ENCODE assay signal across 8 mouse cellular contexts in the genomic region with DNA sequence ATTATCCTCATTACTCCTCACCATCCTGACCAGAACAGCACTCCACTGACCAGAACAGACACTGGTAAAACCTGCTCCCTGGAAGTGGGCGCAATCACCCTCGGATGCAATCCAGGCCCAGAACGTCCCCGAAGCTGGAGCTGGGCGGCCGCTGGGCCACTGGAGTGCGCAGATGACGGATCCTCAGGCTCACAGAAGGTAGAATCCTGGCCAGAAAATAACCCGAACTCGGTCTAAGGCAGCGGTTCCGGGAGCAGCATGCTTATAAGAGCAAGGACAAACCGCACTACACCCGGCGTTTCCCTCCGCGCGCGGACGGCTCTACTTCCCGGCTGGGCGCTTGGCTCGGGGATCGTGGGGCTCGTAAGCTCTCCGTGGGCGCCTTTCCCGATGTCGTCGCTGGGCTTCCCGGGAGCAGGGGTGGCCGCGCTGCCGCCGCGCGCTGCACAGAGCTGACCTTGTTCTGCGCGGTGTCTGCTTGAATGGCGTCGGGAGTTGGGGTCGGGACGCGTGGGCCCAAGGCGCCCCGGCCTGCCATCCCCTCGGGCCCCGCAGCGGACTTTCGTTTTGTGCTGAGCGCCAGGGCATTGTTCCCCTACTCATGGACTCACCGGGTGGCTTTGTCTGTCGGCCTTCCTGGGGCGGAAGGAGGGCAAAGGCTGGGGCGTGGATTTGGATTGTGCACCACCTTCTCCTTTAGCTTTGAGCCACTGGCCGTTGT.
DNase-seq lines count a peak whose midpoint lies in the region; ATAC-seq lines count a peak whose summit lies in the region.

No protein-coding gene starts in this region.

- under 1% methylated on average over 56 of the region's 56 CpGs for WGBS in forebrain, embryonic 10.5 days
- 0% methylated on average over 56 of the region's 56 CpGs for WGBS in heart, embryonic 15.5 days
- WGBS in liver, embryonic 13.5 days (ENCODE audit: insufficient replicate concordance) = 1% methylated on average over 56 of the region's 56 CpGs
- WGBS in stomach, embryonic 14.5 days = under 1% methylated on average over 56 of the region's 56 CpGs

- peak; percentile 64 for ATAC-seq in CD4-positive, CD25-positive, alpha-beta regulatory T cell, adult 4 months
- ATAC-seq in heart, embryonic 15.5 days (replicated peaks; ENCODE audit: insufficient number of reproducible peaks, insufficient read depth, low FRiP score, low read depth) = peak; percentile 86
- peak; percentile 65 for ATAC-seq in liver, embryonic 13.5 days (ENCODE audit: low read depth)
- ATAC-seq in stomach, embryonic 14.5 days (ENCODE audit: insufficient number of reproducible peaks, insufficient read depth, low FRiP score, low read depth) = peak; percentile 88

- peak; percentile 77 for DNase-seq in forebrain, embryonic 10.5 days (ENCODE audit: extremely low spot score, low spot score)
- DNase-seq in kidney, postnatal 25 days = peak; percentile 90 to 93
- DNase-seq in liver, embryonic 13.5 days = peak; percentile 7
- DNase-seq in natural killer cell, adult 2 months (ENCODE audit: low spot score in 2 of 2) = peak; percentile 60 to 61

- peaks cover 5% of the 10 kb centered on the region; the same call in 1 of the 2 replicates for H3K9me3 ChIP-seq in forebrain, embryonic 10.5 days
- H3K9me3 ChIP-seq in heart, embryonic 15.5 days (replicated peaks) = no peaks in the 10 kb centered on the region
- no peaks in the 10 kb centered on the region for H3K9me3 ChIP-seq in liver, embryonic 13.5 days (replicated peaks)
- no peaks in the 10 kb centered on the region for H3K9me3 ChIP-seq in stomach, embryonic 14.5 days (ENCODE audit: control insufficient read depth, low read depth, low read length)

- H3K27ac ChIP-seq in brown adipose tissue, adult 24 weeks (replicated peaks; ENCODE audit: low read depth, low read length) = peak overlapping the region; percentile 95
- peak overlapping the region; percentile 96 for H3K27ac ChIP-seq in forebrain, embryonic 10.5 days
- peak overlapping the region; percentile 98 for H3K27ac ChIP-seq in heart, embryonic 15.5 days
- H3K27ac ChIP-seq in liver, embryonic 13.5 days = peak overlapping the region; percentile 53
- peak overlapping the region; percentile 97 for H3K27ac ChIP-seq in stomach, embryonic 14.5 days (ENCODE audit: low read length)

- H3K36me3 ChIP-seq in forebrain, embryonic 10.5 days (replicated peaks) = no peaks in the 10 kb centered on the region
- H3K36me3 ChIP-seq in heart, embryonic 15.5 days = no peaks in the 10 kb centered on the region
- no peaks in the 10 kb centered on the region for H3K36me3 ChIP-seq in liver, embryonic 13.5 days
- no peaks in the 10 kb centered on the region for H3K36me3 ChIP-seq in stomach, embryonic 14.5 days (ENCODE audit: control insufficient read depth, insufficient read depth, low read length)

- peak overlapping the region; percentile 96 for H3K9ac ChIP-seq in heart, embryonic 15.5 days
- peak overlapping the region; percentile 75 for H3K9ac ChIP-seq in liver, embryonic 13.5 days
- H3K9ac ChIP-seq in stomach, embryonic 14.5 days (replicated peaks; ENCODE audit: low read depth, low read length) = peak overlapping the region; percentile 90

- peak overlapping the region; percentile 77 for H3K4me2 ChIP-seq in heart, embryonic 15.5 days
- H3K4me2 ChIP-seq in liver, embryonic 13.5 days = peak overlapping the region; percentile 84
- H3K4me2 ChIP-seq in stomach, embryonic 14.5 days (replicated peaks; ENCODE audit: low read depth, low read length) = peak overlapping the region; percentile 68

- H3K4me1 ChIP-seq in brown adipose tissue, adult 24 weeks (ENCODE audit: control insufficient read depth, insufficient read depth, insufficient read length, low read length) = no peaks in the 10 kb centered on the region
- peaks cover 15% of the 10 kb centered on the region for H3K4me1 ChIP-seq in forebrain, embryonic 10.5 days
- H3K4me1 ChIP-seq in heart, embryonic 15.5 days (replicated peaks) = 0 out of 2 replicates have a peak, but pooled peaks cover 2% of the 10 kb centered on the region
- peaks cover 15% of the 10 kb centered on the region for H3K4me1 ChIP-seq in liver, embryonic 13.5 days (replicated peaks)
- 0 out of 2 replicates have a peak, but pooled peaks cover 5% of the 10 kb centered on the region for H3K4me1 ChIP-seq in stomach, embryonic 14.5 days (ENCODE audit: control insufficient read depth, insufficient read depth, low read length)

- H3K4me3 ChIP-seq in brown adipose tissue, adult 24 weeks (ENCODE audit: insufficient read depth, low read depth, low read length) = peak overlapping the region; percentile 92
- H3K4me3 ChIP-seq in forebrain, embryonic 10.5 days = peak overlapping the region; percentile 69
- peak overlapping the region; percentile 84 for H3K4me3 ChIP-seq in heart, embryonic 15.5 days
- peak overlapping the region; percentile 71 for H3K4me3 ChIP-seq in liver, embryonic 13.5 days (replicated peaks)
- peak overlapping the region; percentile 68 for H3K4me3 ChIP-seq in stomach, embryonic 14.5 days (ENCODE audit: low read depth, low read length)

- H3K27me3 ChIP-seq in forebrain, embryonic 10.5 days (ENCODE audit: poor library complexity, severe bottlenecking) = peaks cover 36% of the 10 kb centered on the region
- no peaks in the 10 kb centered on the region for H3K27me3 ChIP-seq in heart, embryonic 15.5 days
- H3K27me3 ChIP-seq in liver, embryonic 13.5 days = peaks cover 7% of the 10 kb centered on the region
- no peaks in the 10 kb centered on the region for H3K27me3 ChIP-seq in stomach, embryonic 14.5 days (ENCODE audit: control insufficient read depth, insufficient read depth, low read length)

Comparison
In these comparisons a context has a peak if more than half of its experiments do, and no peak if none do; other contexts are left out.
1. Peak in every context shown above with its lines: DNase-seq, ATAC-seq, H3K4me3 ChIP-seq and H3K27ac ChIP-seq.
2. DNase-seq: peak in every context shown above with its lines; median percentile 92 in kidney, postnatal 25 days; 77 in forebrain, embryonic 10.5 days; 60 in natural killer cell, adult 2 months; 7 in liver, embryonic 13.5 days.